Mouse (Mus musculus) neutrophil, adult 83 days (primary cell): ENCODE results near the gene Ano2. TPM values are rescaled to one million over a fixed set of nuclear protein-coding genes. Genes with fewer than 3 reads are reported as not detected.

Experiments
- total RNA-seq, 2 experiments: library from RNA; stranded (reverse); gene quantifications; one replicate each; pipeline ENCODE4 v1.2.4; 2023

Gene Ano2
- total RNA-seq: not detected

GRCm38 (mm10) chr6:125690057-125690703 lies at the start of gene Ano2:
TSS of gene Ano2 (plus strand) at chr6:125690419.

Other genes starting within 250 kb of the Ano2 start
- 100 to 1,000 TPM; 209 to 211 TPM for gene Cd9, start 195.6 kb upstream of the Ano2 start, total RNA-seq
- gene Vwf, start 143.6 kb upstream of the Ano2 start, total RNA-seq: 1 to 10 TPM; 3.3 to 4.4 TPM